Mouse (Mus musculus) subcutaneous adipose tissue, adult 2 months (tissue): ENCODE data around the gene Rnf11. TPM values are rescaled to one million over a fixed set of nuclear protein-coding genes. Genes with fewer than 3 reads are reported as not detected.

ENCODE experiments used
- polyA plus RNA-seq: library from polyadenylated mRNA; depleted of rRNA; stranded (reverse); fragments of >200 nt; gene quantifications from 2 replicates; pipeline ENCODE4 v1.2.3, GENCODE M21; 2012; ENCODE audit warnings: low replicate concordance; rRNA removed

Gene Rnf11
- polyA plus RNA-seq: 53.9 and 83.0 TPM in 2 replicates

DNA sequence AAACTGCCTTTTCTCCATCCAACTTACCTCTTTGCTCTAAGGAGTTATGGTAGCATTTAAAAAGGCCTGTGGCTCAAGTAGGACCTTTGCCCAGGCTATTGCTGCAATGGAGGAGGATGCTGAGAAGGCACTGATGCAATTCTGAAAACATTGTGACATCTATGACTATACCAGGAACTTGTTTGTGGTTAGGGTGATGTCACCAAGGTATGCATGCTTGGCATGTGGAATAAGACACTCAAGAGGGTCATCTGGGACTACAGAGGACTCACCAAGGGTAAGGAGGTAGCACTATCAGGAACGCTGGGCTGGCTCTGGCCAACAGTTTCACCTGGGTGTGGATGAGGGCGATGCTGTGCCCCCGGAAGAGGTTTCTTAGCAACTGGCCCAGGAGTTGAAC is at the start of gene Rnf11:
Gene Rnf11, minus strand, starts transcription at position 108 of the 400 bp plus-strand sequence.

DNA sequence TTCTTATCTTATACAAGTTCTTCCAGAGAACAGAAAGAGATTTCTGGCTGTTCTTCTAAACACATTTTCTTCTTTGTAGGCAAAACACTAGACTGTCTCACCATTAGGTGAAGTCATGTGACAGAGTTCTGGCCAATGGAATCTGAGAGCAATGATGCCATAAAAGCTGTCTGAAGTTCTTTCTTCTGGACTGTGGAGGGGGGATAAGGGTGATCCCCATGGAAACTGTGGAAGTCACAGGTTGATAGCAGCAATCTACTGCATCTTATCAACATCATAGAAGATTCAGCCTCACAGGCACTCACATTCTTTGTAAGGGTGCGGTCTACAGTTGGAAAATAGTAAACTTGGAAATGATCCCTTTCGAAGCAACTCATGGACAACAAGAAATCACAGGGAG is 46.6 kb upstream of the Rnf11 start, which contains the start of gene 4930522H14Rik:
Gene 4930522H14Rik, minus strand, starts transcription at position 187 of the 400 bp plus-strand sequence.

GRCm38 (mm10) chr4:109406486-109407175 is 77.9 kb downstream of the Rnf11 start, which contains the start of gene Ttc39a:
Gene Ttc39a, plus strand, starts transcription at chr4:109406623.

Other genes with a start within 250 kb of the Rnf11 start
- 17.3 and 20.7 TPM in 2 replicates for gene Eps15, start 204.5 kb downstream of the Rnf11 start, polyA plus RNA-seq
- gene Ttc39a, start 78.1 kb downstream of the Rnf11 start, polyA plus RNA-seq: 0.46 and 9.5 TPM in 2 replicates
- gene 4930522H14Rik, start 46.6 kb upstream of the Rnf11 start, polyA plus RNA-seq: not detected in 2 replicates
- gene Cdkn2c, start 182.5 kb upstream of the Rnf11 start, polyA plus RNA-seq: 47.5 and 150 TPM in 2 replicates
- 10.0 TPM in 2 replicates for gene Faf1, start 191.9 kb upstream of the Rnf11 start, polyA plus RNA-seq